Mouse (Mus musculus): Measurements from ENCODE around the gene Cyp39a1. TPM values are rescaled to one million over a fixed set of nuclear protein-coding genes. Genes with fewer than 3 reads are reported as not detected.

Cyp39a1 gene
- polyA plus RNA-seq, 1 experiment from 2014 or later = 19.6 TPM

- Histone ChIP-seq H3K9me3 (ENCODE audit: control insufficient read depth, low read length) (no peaks in the 10 kb centered on the region), H3K27ac (replicated peaks; ENCODE audit: low read depth, low read length) (no peak overlapping the region), H3K9ac (ENCODE audit: low read depth, low read length) (no peak overlapping the region), H3K36me3 (ENCODE audit: control insufficient read depth, insufficient read depth, low read length) (no peaks in the 10 kb centered on the region), H3K4me2 (ENCODE audit: low read depth, low read length) (no peak overlapping the region), H3K4me1 (ENCODE audit: control insufficient read depth, insufficient read depth, low read length) (no peaks in the 10 kb centered on the region), H3K27me3 (replicated peaks; ENCODE audit: control insufficient read depth, insufficient read depth, low read length) (no peaks in the 10 kb centered on the region), H3K4me3 (ENCODE audit: low read depth, low read length) (no peak overlapping the region)
- ATAC-seq (ENCODE audit: low read depth) = no peak
- WGBS = 94% methylated on average over 2 of the region's 2 CpGs
- DNase-seq (ENCODE audit: low spot score) = no peak
Observed at GRCm38 (mm10) chr17:43724480-43724879, 57.3 kb downstream of the Cyp39a1 start.

GRCm38 (mm10) chr17:43731327-43731726 is 64.1 kb downstream of the Cyp39a1 start:
- H3K4me2 ChIP-seq (ENCODE audit: low read depth, low read length) = no peak overlapping the region
- 75% methylated on average over 8 of the region's 8 CpGs for WGBS
- no peaks in the 10 kb centered on the region for H3K4me1 ChIP-seq (ENCODE audit: control insufficient read depth, insufficient read depth, low read length)
- ATAC-seq (ENCODE audit: low read depth) = no peak
- H3K4me3 ChIP-seq (ENCODE audit: low read depth, low read length) = no peak overlapping the region
- no peak overlapping the region for H3K9ac ChIP-seq (ENCODE audit: low read depth, low read length)
- no peaks in the 10 kb centered on the region for H3K9me3 ChIP-seq (ENCODE audit: control insufficient read depth, low read length)
- no peak overlapping the region for H3K27ac ChIP-seq (replicated peaks; ENCODE audit: low read depth, low read length)
- 0 out of 2 replicates have a peak, but pooled peaks cover 4% of the 10 kb centered on the region for H3K36me3 ChIP-seq (ENCODE audit: control insufficient read depth, insufficient read depth, low read length)
- DNase-seq (ENCODE audit: low spot score) = no peak
- no peaks in the 10 kb centered on the region for H3K27me3 ChIP-seq (replicated peaks; ENCODE audit: control insufficient read depth, insufficient read depth, low read length)

- Histone ChIP-seq H3K4me2 (ENCODE audit: low read depth, low read length) (no peak overlapping the region), H3K4me1 (ENCODE audit: control insufficient read depth, insufficient read depth, low read length) (no peaks in the 10 kb centered on the region), H3K27me3 (replicated peaks; ENCODE audit: control insufficient read depth, insufficient read depth, low read length) (no peaks in the 10 kb centered on the region), H3K9me3 (ENCODE audit: control insufficient read depth, low read length) (no peaks in the 10 kb centered on the region), H3K27ac (replicated peaks; ENCODE audit: low read depth, low read length) (no peak overlapping the region), H3K36me3 (ENCODE audit: control insufficient read depth, insufficient read depth, low read length) (0 out of 2 replicates have a peak, but pooled peaks cover 4% of the 10 kb centered on the region), H3K9ac (ENCODE audit: low read depth, low read length) (no peak overlapping the region), H3K4me3 (ENCODE audit: low read depth, low read length) (no peak overlapping the region)
- DNase-seq (ENCODE audit: low spot score) (no peak), ATAC-seq (ENCODE audit: low read depth) (no peak)
- 89% methylated on average over 8 of the region's 8 CpGs for WGBS
Observed at GRCm38 (mm10) chr17:43731976-43732375, 64.8 kb downstream of the Cyp39a1 start.

GRCm38 (mm10) chr17:43734252-43734651 is 67.0 kb downstream of the Cyp39a1 start:
- H3K36me3 ChIP-seq (ENCODE audit: control insufficient read depth, insufficient read depth, low read length) = 0 out of 2 replicates have a peak, but pooled peaks cover 4% of the 10 kb centered on the region
- H3K9ac ChIP-seq (ENCODE audit: low read depth, low read length) = no peak overlapping the region
- H3K4me2 ChIP-seq (ENCODE audit: low read depth, low read length) = no peak overlapping the region
- 68% methylated on average over 4 of the region's 4 CpGs for WGBS
- H3K9me3 ChIP-seq (ENCODE audit: control insufficient read depth, low read length) = 0 out of 2 replicates have a peak, but pooled peaks cover 3% of the 10 kb centered on the region
- no peak overlapping the region for H3K27ac ChIP-seq (replicated peaks; ENCODE audit: low read depth, low read length)
- H3K4me1 ChIP-seq (ENCODE audit: control insufficient read depth, insufficient read depth, low read length) = no peaks in the 10 kb centered on the region
- H3K27me3 ChIP-seq (replicated peaks; ENCODE audit: control insufficient read depth, insufficient read depth, low read length) = no peaks in the 10 kb centered on the region
- no peak overlapping the region for H3K4me3 ChIP-seq (ENCODE audit: low read depth, low read length)
- DNase-seq (ENCODE audit: low spot score) (no peak), ATAC-seq (ENCODE audit: low read depth) (no peak)

- Histone ChIP-seq H3K9me3 (ENCODE audit: control insufficient read depth, low read length) (peaks cover 12% of the 10 kb centered on the region), H3K4me1 (ENCODE audit: control insufficient read depth, insufficient read depth, low read length) (no peaks in the 10 kb centered on the region), H3K9ac (ENCODE audit: low read depth, low read length) (no peak overlapping the region), H3K4me2 (ENCODE audit: low read depth, low read length) (no peak overlapping the region), H3K27me3 (replicated peaks; ENCODE audit: control insufficient read depth, insufficient read depth, low read length) (no peaks in the 10 kb centered on the region), H3K4me3 (ENCODE audit: low read depth, low read length) (no peak overlapping the region), H3K36me3 (ENCODE audit: control insufficient read depth, insufficient read depth, low read length) (peaks cover 3% of the 10 kb centered on the region; the same call in 1 of the 2 replicates), H3K27ac (replicated peaks; ENCODE audit: low read depth, low read length) (no peak overlapping the region)
- DNase-seq (ENCODE audit: low spot score) (no peak), ATAC-seq (ENCODE audit: low read depth) (no peak)
- 78% methylated on average over 5 of the region's 5 CpGs for WGBS
Observed at GRCm38 (mm10) chr17:43743933-43744332, 76.7 kb downstream of the Cyp39a1 start.

- peaks cover 12% of the 10 kb centered on the region for H3K9me3 ChIP-seq (ENCODE audit: control insufficient read depth, low read length)
- H3K4me1 ChIP-seq (ENCODE audit: control insufficient read depth, insufficient read depth, low read length) = no peaks in the 10 kb centered on the region
- 36% methylated on average over 4 of the region's 4 CpGs for WGBS
- H3K36me3 ChIP-seq (ENCODE audit: control insufficient read depth, insufficient read depth, low read length) = peaks cover 3% of the 10 kb centered on the region; the same call in 1 of the 2 replicates
- no peak overlapping the region for H3K4me3 ChIP-seq (ENCODE audit: low read depth, low read length)
- H3K4me2 ChIP-seq (ENCODE audit: low read depth, low read length) = no peak overlapping the region
- ATAC-seq (ENCODE audit: low read depth) (no peak), DNase-seq (ENCODE audit: low spot score) (no peak)
- H3K27me3 ChIP-seq (replicated peaks; ENCODE audit: control insufficient read depth, insufficient read depth, low read length) = no peaks in the 10 kb centered on the region
- no peak overlapping the region for H3K27ac ChIP-seq (replicated peaks; ENCODE audit: low read depth, low read length)
- no peak overlapping the region for H3K9ac ChIP-seq (ENCODE audit: low read depth, low read length)
Observed at GRCm38 (mm10) chr17:43744425-43744824, 77.2 kb downstream of the Cyp39a1 start.

- no peak for ATAC-seq (ENCODE audit: low read depth)
Observed at GRCm38 (mm10) chr17:43751146-43751545, 83.9 kb downstream of the Cyp39a1 start.

GRCm38 (mm10) chr17:43752811-43753210 is 85.6 kb downstream of the Cyp39a1 start:
- Histone ChIP-seq H3K9ac (ENCODE audit: low read depth, low read length) (no peak overlapping the region), H3K4me2 (ENCODE audit: low read depth, low read length) (no peak overlapping the region), H3K4me3 (ENCODE audit: low read depth, low read length) (no peak overlapping the region), H3K36me3 (ENCODE audit: control insufficient read depth, insufficient read depth, low read length) (0 out of 2 replicates have a peak, but pooled peaks cover 3% of the 10 kb centered on the region), H3K4me1 (ENCODE audit: control insufficient read depth, insufficient read depth, low read length) (0 out of 2 replicates have a peak, but pooled peaks cover 4% of the 10 kb centered on the region), H3K27me3 (replicated peaks; ENCODE audit: control insufficient read depth, insufficient read depth, low read length) (no peaks in the 10 kb centered on the region), H3K9me3 (ENCODE audit: control insufficient read depth, low read length) (no peaks in the 10 kb centered on the region), H3K27ac (replicated peaks; ENCODE audit: low read depth, low read length) (no peak overlapping the region)
- DNase-seq (ENCODE audit: low spot score) (peak; percentile 70), ATAC-seq (ENCODE audit: low read depth) (no peak)
- WGBS = 35% methylated on average over 1 of the region's 1 CpGs

More at GRCm38 (mm10) chr17:43751146-43751545, 83.9 kb downstream of the Cyp39a1 start:
- 91% methylated on average over 6 of the region's 6 CpGs for WGBS
- Histone ChIP-seq H3K4me2 (ENCODE audit: low read depth, low read length) (no peak overlapping the region), H3K4me3 (ENCODE audit: low read depth, low read length) (no peak overlapping the region), H3K9me3 (ENCODE audit: control insufficient read depth, low read length) (no peaks in the 10 kb centered on the region), H3K27me3 (replicated peaks; ENCODE audit: control insufficient read depth, insufficient read depth, low read length) (no peaks in the 10 kb centered on the region), H3K4me1 (ENCODE audit: control insufficient read depth, insufficient read depth, low read length) (0 out of 2 replicates have a peak, but pooled peaks cover 4% of the 10 kb centered on the region), H3K36me3 (ENCODE audit: control insufficient read depth, insufficient read depth, low read length) (0 out of 2 replicates have a peak, but pooled peaks cover 3% of the 10 kb centered on the region), H3K9ac (ENCODE audit: low read depth, low read length) (no peak overlapping the region), H3K27ac (replicated peaks; ENCODE audit: low read depth, low read length) (no peak overlapping the region)
- no peak for DNase-seq (ENCODE audit: low spot score)

GRCm38 (mm10) chr17:43754687-43755086 is 87.5 kb downstream of the Cyp39a1 start:
- H3K27ac ChIP-seq (replicated peaks; ENCODE audit: low read depth, low read length) = no peak overlapping the region
- H3K27me3 ChIP-seq (replicated peaks; ENCODE audit: control insufficient read depth, insufficient read depth, low read length) = no peaks in the 10 kb centered on the region
- 0 out of 2 replicates have a peak, but pooled peaks cover 3% of the 10 kb centered on the region for H3K36me3 ChIP-seq (ENCODE audit: control insufficient read depth, insufficient read depth, low read length)
- no peak overlapping the region for H3K4me2 ChIP-seq (ENCODE audit: low read depth, low read length)
- DNase-seq (ENCODE audit: low spot score) = peak; percentile 63
- no peak overlapping the region for H3K9ac ChIP-seq (ENCODE audit: low read depth, low read length)
- no peak overlapping the region for H3K4me3 ChIP-seq (ENCODE audit: low read depth, low read length)
- H3K4me1 ChIP-seq (ENCODE audit: control insufficient read depth, insufficient read depth, low read length) = 0 out of 2 replicates have a peak, but pooled peaks cover 4% of the 10 kb centered on the region
- no peaks in the 10 kb centered on the region for H3K9me3 ChIP-seq (ENCODE audit: control insufficient read depth, low read length)
- WGBS = 46% methylated on average over 5 of the region's 5 CpGs
- ATAC-seq (ENCODE audit: low read depth) = no peak
